Mouse (Mus musculus) macrophage (primary cell): ENCODE measurements around the gene Ifne. TPM values are rescaled to one million over a fixed set of nuclear protein-coding genes. Genes with fewer than 3 reads are reported as not detected.
"Not testable (repeated sequence)": the region's sequence is repeated elsewhere in the genome, so short reads cannot be mapped to it uniquely, and the experiment has no call there.

Experiments
- H3K27ac ChIP-seq: fragments of 350-480 bp; formaldehyde crosslinking; 2 replicates; pipeline ENCODE4 v1.9.0; 2021
- H3K36me3 ChIP-seq: fragments of 350-480 bp; formaldehyde crosslinking; 2 replicates; pipeline ENCODE4 v1.9.0; 2021; ENCODE audit errors: inconsistent target
- H3K4me3 ChIP-seq: fragments of 350-480 bp; formaldehyde crosslinking; 2 replicates; pipeline ENCODE4 v1.9.0; 2021; ENCODE audit errors: inconsistent target
- H3K79me2 ChIP-seq: fragments of 350-480 bp; formaldehyde crosslinking; 2 replicates; pipeline ENCODE4 v1.9.0; 2021; ENCODE audit errors: inconsistent target
- WGBS: methylation state at CpG from one replicate; pipeline ENCODE4 v1.1.7; 2026; ENCODE audit warnings: inconsistent platforms; ENCODE audit not compliant: missing documents; 5-methylcytosine and 5-hydroxymethylcytosine counted together
- polyA plus RNA-seq: library from polyadenylated mRNA; stranded (reverse); fragments of 250-400 nt; gene quantifications from 3 replicates; pipeline ENCODE4 v1.2.4, GENCODE M21; 2018; ENCODE audit warnings: inconsistent platforms

Ifne gene
- polyA plus RNA-seq, 1 experiment from 2014 or later: not detected

- no peaks in the 10 kb centered on the region for H3K36me3 ChIP-seq
- no peak overlapping the region for H3K27ac ChIP-seq
- no peak overlapping the region for H3K4me3 ChIP-seq
- 44% methylated on average over 2 of the region's 2 CpGs for whole genome bisulfite sequencing
- H3K79me2 ChIP-seq: no peaks in the 10 kb centered on the region
Observed at GRCm38 (mm10) chr4:88845334-88845733, 34.7 kb downstream of the Ifne start.

DNA sequence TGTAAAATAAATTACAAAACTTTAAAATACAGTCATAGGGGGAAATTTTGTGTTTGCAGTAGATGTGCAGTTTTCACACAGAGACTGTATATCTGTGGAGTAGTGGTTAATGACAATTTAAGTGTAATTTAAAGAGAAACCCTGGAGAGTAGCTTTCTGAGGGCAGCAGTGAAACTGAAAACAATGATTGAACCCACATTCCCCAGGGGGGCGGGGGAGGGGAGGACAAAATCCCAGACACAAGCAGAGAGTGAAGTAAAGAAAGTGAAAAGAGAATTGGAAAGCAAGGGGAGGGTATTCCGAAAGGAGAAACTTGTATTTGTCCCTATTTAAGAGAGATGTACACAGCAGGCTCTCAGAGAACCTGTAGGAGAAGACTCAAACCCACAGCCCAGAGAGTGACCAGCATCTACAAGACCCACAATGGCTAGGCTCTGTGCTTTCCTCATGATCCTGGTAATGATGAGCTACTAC is 38.5 kb downstream of the Ifne start, which contains the start of gene Ifna4:
Gene Ifna4, plus strand, starts transcription at position 424 of the 474 bp plus-strand sequence.
- Histone ChIP-seq H3K27ac (no peak within 1 kb of the TSS), H3K4me3 (no peak within 1 kb of the TSS), H3K79me2 (no peaks in the 10 kb centered on the region), H3K36me3 (no peaks in the 10 kb centered on the region)
- 83% methylated on average over 2 of the region's 2 CpGs for WGBS

- H3K4me3 ChIP-seq: no peak overlapping the region
- no peak overlapping the region for H3K27ac ChIP-seq
- WGBS: 19% methylated on average over 3 of the region's 3 CpGs
Observed at GRCm38 (mm10) chr4:88840058-88840457, 39.9 kb downstream of the Ifne start.

DNA sequence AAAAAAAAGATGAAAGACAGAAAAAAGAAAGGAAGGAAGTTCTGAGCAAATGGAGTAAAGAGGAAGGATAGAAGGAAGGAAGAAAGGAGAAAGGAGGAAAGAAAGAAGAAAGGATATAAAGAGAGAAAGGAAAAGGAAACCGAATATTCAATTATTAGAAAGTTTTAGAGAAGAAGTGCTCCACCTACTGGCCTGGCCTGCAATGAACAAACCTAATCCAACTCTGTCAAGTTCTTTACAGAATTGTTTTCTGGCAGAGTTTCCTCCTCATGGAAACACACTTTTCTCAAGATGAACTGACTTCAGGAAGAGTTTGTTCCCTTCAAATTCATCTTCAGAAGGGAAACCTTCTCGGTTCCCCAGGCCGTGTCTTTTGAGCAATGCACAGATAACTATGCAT is 41.2 kb downstream of the Ifne start:
- Histone ChIP-seq H3K27ac (no peak overlapping the region), H3K36me3 (no peaks in the 10 kb centered on the region), H3K4me3 (no peak overlapping the region), H3K79me2 (no peaks in the 10 kb centered on the region)
- WGBS: 26% methylated on average over 3 of the region's 3 CpGs

More at GRCm38 (mm10) chr4:88840058-88840457, 39.9 kb downstream of the Ifne start:
- Histone ChIP-seq H3K79me2 (no peaks in the 10 kb centered on the region), H3K36me3 (no peaks in the 10 kb centered on the region)

GRCm38 (mm10) chr4:88835225-88835624 is 44.8 kb downstream of the Ifne start, which contains the start of gene Ifna5:
TSS of gene Ifna5 (plus strand) at chr4:88835525.
- not testable (repeated sequence) for H3K36me3 ChIP-seq, H3K27ac ChIP-seq, H3K79me2 ChIP-seq, H3K4me3 ChIP-seq
- 71% methylated on average over 1 of the region's 1 CpGs for WGBS

DNA sequence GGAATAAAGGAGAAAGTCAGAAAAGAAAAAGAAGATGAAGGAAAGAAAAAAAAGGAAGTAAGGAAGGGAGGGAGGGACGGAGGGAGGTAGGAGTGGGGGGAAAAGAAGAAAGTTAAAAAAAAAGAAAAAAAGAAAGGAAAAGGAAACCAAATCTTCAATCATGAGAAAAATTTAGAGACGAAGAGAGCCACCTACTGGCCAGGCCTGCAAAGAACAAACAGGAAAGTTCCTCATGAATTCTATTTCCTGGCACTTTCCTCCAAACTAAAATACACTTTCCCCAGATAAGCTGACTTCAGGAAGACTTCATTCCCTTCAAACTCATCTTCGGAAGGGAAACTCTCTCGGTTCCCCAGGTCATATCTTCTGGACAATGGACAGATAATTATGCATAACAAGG is 49.5 kb downstream of the Ifne start:
- no peak overlapping the region for H3K4me3 ChIP-seq
- no peaks in the 10 kb centered on the region for H3K36me3 ChIP-seq
- 41% methylated on average over 3 of the region's 4 CpGs for WGBS
- H3K27ac ChIP-seq: no peak overlapping the region
- H3K79me2 ChIP-seq: no peaks in the 10 kb centered on the region

Other genes starting within 250 kb of the Ifne start
- not detected in 3 replicates for gene C87499, start 245.8 kb downstream of the Ifne start, polyA plus RNA-seq
- not detected in 3 replicates for gene Ifna13, start 235.7 kb downstream of the Ifne start, polyA plus RNA-seq
- not detected in 3 replicates for gene Ifna16, start 203.3 kb downstream of the Ifne start, polyA plus RNA-seq
- gene Ifna2, start 196.3 kb downstream of the Ifne start, polyA plus RNA-seq: not detected in 3 replicates
- gene Ifnab, start 188.8 kb downstream of the Ifne start, polyA plus RNA-seq: not detected in 3 replicates
- 0.47 TPM in 1 of 3 replicates, not detected in the others for gene Gm26566, start 158.4 kb downstream of the Ifne start, polyA plus RNA-seq
- gene Klhl9, start 157.7 kb downstream of the Ifne start, polyA plus RNA-seq: 50.3 to 101 TPM (median 75.4 TPM) in 3 replicates
- gene Gm13271, start 125.3 kb downstream of the Ifne start, polyA plus RNA-seq: not detected in 3 replicates
- gene Gm13283, start 120.1 kb downstream of the Ifne start, polyA plus RNA-seq: not detected in 3 replicates
- not detected in 3 replicates for gene Gm13290, start 106.4 kb downstream of the Ifne start, polyA plus RNA-seq
- not detected in 3 replicates for gene Gm13289, start 103.3 kb downstream of the Ifne start, polyA plus RNA-seq
- not detected in 3 replicates for gene Gm13272, start 100.4 kb downstream of the Ifne start, polyA plus RNA-seq
- gene Ifnz, start 98.1 kb downstream of the Ifne start, polyA plus RNA-seq: not detected in 3 replicates
- not detected in 3 replicates for gene Gm13276, start 94.5 kb downstream of the Ifne start, polyA plus RNA-seq
- gene Gm13277, start 91.6 kb downstream of the Ifne start, polyA plus RNA-seq: not detected in 3 replicates
- gene Gm13278, start 88.7 kb downstream of the Ifne start, polyA plus RNA-seq: not detected in 3 replicates
- not detected in 3 replicates for gene Gm13275, start 85.7 kb downstream of the Ifne start, polyA plus RNA-seq
- not detected in 3 replicates for gene Gm13279, start 82.8 kb downstream of the Ifne start, polyA plus RNA-seq
- not detected in 3 replicates for gene Gm13285, start 80.5 kb downstream of the Ifne start, polyA plus RNA-seq
- gene Gm13287, start 76.9 kb downstream of the Ifne start, polyA plus RNA-seq: not detected in 3 replicates
- not detected in 3 replicates for gene Gm13288, start 74.7 kb downstream of the Ifne start, polyA plus RNA-seq
- not detected in 3 replicates for gene Ifna7, start 64.0 kb downstream of the Ifne start, polyA plus RNA-seq
- gene Ifna11, start 60.2 kb downstream of the Ifne start, polyA plus RNA-seq: not detected in 3 replicates
- not detected in 3 replicates for gene Ifna6, start 52.8 kb downstream of the Ifne start, polyA plus RNA-seq
- not detected in 3 replicates for gene Ifna5, start 44.7 kb downstream of the Ifne start, polyA plus RNA-seq
- gene Ifna4, start 38.3 kb downstream of the Ifne start, polyA plus RNA-seq: not detected in 3 replicates
- gene Ifna1, start 30.1 kb downstream of the Ifne start, polyA plus RNA-seq: not detected in 3 replicates